Mouse (Mus musculus): ENCODE data around the gene Sf3b6. TPM values are rescaled to one million over a fixed set of nuclear protein-coding genes. Genes with fewer than 3 reads are reported as not detected.
A peak's percentile ranks its signal among the peaks of the same experiment; 100 is the strongest.

Sf3b6 gene
- polyA plus RNA-seq (2014; fragmentation: Nextera tagmentation; extraction: Ambion mirVana), result 367 and 402 TPM in 2 replicates

GRCm38 (mm10) chr12:4817361-4818101 is at the start of gene Sf3b6:
TSS of gene Sf3b6 (plus strand) at chr12:4817544.
- Histone ChIP-seq H3K4me1 (ENCODE audit: control insufficient read depth, insufficient read depth, low read length) (peaks cover 14% of the 10 kb centered on the region), H3K4me3 (ENCODE audit: low read depth, low read length) (peak within 1 kb of the TSS; percentile 87), H3K9me3 (ENCODE audit: control insufficient read depth, low read length) (no peaks in the 10 kb centered on the region), H3K9ac (ENCODE audit: low read length) (peak within 1 kb of the TSS; percentile 72), H3K4me2 (peak within 1 kb of the TSS; percentile 93), H3K27me3 (ENCODE audit: control insufficient read depth, insufficient read depth, low read length) (no peaks in the 10 kb centered on the region), H3K27ac (ENCODE audit: low read depth, low read length) (peak within 1 kb of the TSS; percentile 57; the same call in 1 of the 2 replicates), H3K36me3 (ENCODE audit: control insufficient read depth, insufficient read depth, low read length) (peaks cover 2% of the 10 kb centered on the region; the same call in 1 of the 2 replicates)
- ATAC-seq (ENCODE audit: low FRiP score), result peak; percentile 99
- WGBS, result under 1% methylated on average over 49 of the region's 49 CpGs
- peak; percentile 100 for DNase-seq (ENCODE audit: low spot score, missing footprints)

GRCm38 (mm10) chr12:4768492-4769332 is 48.6 kb upstream of the Sf3b6 start, which contains the start of the genes Pfn4 and Fam228b:
TSS of gene Pfn4 (plus strand) at chr12:4769022.
TSS of gene Fam228b (minus strand) at chr12:4769267.
- ATAC-seq (ENCODE audit: low FRiP score), result peak; percentile 99
- no peaks in the 10 kb centered on the region for H3K4me1 ChIP-seq (ENCODE audit: control insufficient read depth, insufficient read depth, low read length)
- peak; percentile 100 for DNase-seq (ENCODE audit: low spot score, missing footprints)
- H3K9me3 ChIP-seq (ENCODE audit: control insufficient read depth, low read length), result no peaks in the 10 kb centered on the region
- H3K9ac ChIP-seq (ENCODE audit: low read length), result peak within 1 kb of the TSS; percentile 86
- H3K4me3 ChIP-seq (ENCODE audit: low read depth, low read length), result peak within 1 kb of the TSS; percentile 59
- peak within 1 kb of the TSS; percentile 89 for H3K27ac ChIP-seq (ENCODE audit: low read depth, low read length)
- peak within 1 kb of the TSS; percentile 53 for H3K4me2 ChIP-seq
- WGBS, result 4% methylated on average over 61 of the region's 61 CpGs
- no peaks in the 10 kb centered on the region for H3K27me3 ChIP-seq (ENCODE audit: control insufficient read depth, insufficient read depth, low read length)
- H3K36me3 ChIP-seq (ENCODE audit: control insufficient read depth, insufficient read depth, low read length), result no peaks in the 10 kb centered on the region

GRCm38 (mm10) chr12:4769333-4769723 is 48.0 kb upstream of the Sf3b6 start:
- no peaks in the 10 kb centered on the region for H3K36me3 ChIP-seq (ENCODE audit: control insufficient read depth, insufficient read depth, low read length)
- peak overlapping the region; percentile 89; the same call in 1 of the 2 replicates for H3K27ac ChIP-seq (ENCODE audit: low read depth, low read length)
- no peaks in the 10 kb centered on the region for H3K9me3 ChIP-seq (ENCODE audit: control insufficient read depth, low read length)
- peak overlapping the region; percentile 86 for H3K9ac ChIP-seq (ENCODE audit: low read length)
- H3K4me1 ChIP-seq (ENCODE audit: control insufficient read depth, insufficient read depth, low read length), result no peaks in the 10 kb centered on the region
- H3K4me2 ChIP-seq, result peak overlapping the region; percentile 53
- WGBS, result 22% methylated on average over 13 of the region's 13 CpGs
- no peak for DNase-seq (ENCODE audit: low spot score, missing footprints)
- H3K27me3 ChIP-seq (ENCODE audit: control insufficient read depth, insufficient read depth, low read length), result no peaks in the 10 kb centered on the region
- peak overlapping the region; percentile 59 for H3K4me3 ChIP-seq (ENCODE audit: low read depth, low read length)
- ATAC-seq (ENCODE audit: low FRiP score), result no peak

GRCm38 (mm10) chr12:4774895-4775587 is 42.3 kb upstream of the Sf3b6 start:
- 96% methylated on average over 8 of the region's 8 CpGs for WGBS
- Histone ChIP-seq H3K4me1 (ENCODE audit: control insufficient read depth, insufficient read depth, low read length) (no peaks in the 10 kb centered on the region), H3K9ac (ENCODE audit: low read length) (no peak overlapping the region), H3K36me3 (ENCODE audit: control insufficient read depth, insufficient read depth, low read length) (no peaks in the 10 kb centered on the region), H3K27ac (ENCODE audit: low read depth, low read length) (no peak overlapping the region), H3K4me2 (no peak overlapping the region), H3K9me3 (ENCODE audit: control insufficient read depth, low read length) (no peaks in the 10 kb centered on the region), H3K27me3 (ENCODE audit: control insufficient read depth, insufficient read depth, low read length) (no peaks in the 10 kb centered on the region), H3K4me3 (ENCODE audit: low read depth, low read length) (no peak overlapping the region)
- ATAC-seq (ENCODE audit: low FRiP score) (no peak), DNase-seq (ENCODE audit: low spot score, missing footprints) (no peak)

- Histone ChIP-seq H3K9me3 (ENCODE audit: control insufficient read depth, low read length) (no peaks in the 10 kb centered on the region), H3K4me1 (ENCODE audit: control insufficient read depth, insufficient read depth, low read length) (no peaks in the 10 kb centered on the region), H3K27ac (ENCODE audit: low read depth, low read length) (no peak overlapping the region), H3K4me2 (no peak overlapping the region), H3K27me3 (ENCODE audit: control insufficient read depth, insufficient read depth, low read length) (no peaks in the 10 kb centered on the region), H3K36me3 (ENCODE audit: control insufficient read depth, insufficient read depth, low read length) (no peaks in the 10 kb centered on the region), H3K4me3 (ENCODE audit: low read depth, low read length) (no peak overlapping the region), H3K9ac (ENCODE audit: low read length) (no peak overlapping the region)
- no peak for DNase-seq (ENCODE audit: low spot score, missing footprints)
- ATAC-seq (ENCODE audit: low FRiP score), result no peak
- WGBS, result 86% methylated on average over 9 of the region's 9 CpGs
Observed at GRCm38 (mm10) chr12:4775588-4775949, 41.8 kb upstream of the Sf3b6 start.

GRCm38 (mm10) chr12:4777734-4778133 is 39.6 kb upstream of the Sf3b6 start:
- no peak overlapping the region for H3K9ac ChIP-seq (ENCODE audit: low read length)

GRCm38 (mm10) chr12:4780245-4780644 is 37.1 kb upstream of the Sf3b6 start:
- no peaks in the 10 kb centered on the region for H3K4me1 ChIP-seq (ENCODE audit: control insufficient read depth, insufficient read depth, low read length)
- no peak overlapping the region for H3K27ac ChIP-seq (ENCODE audit: low read depth, low read length)
- H3K4me3 ChIP-seq (ENCODE audit: low read depth, low read length), result no peak overlapping the region
- no peak overlapping the region for H3K4me2 ChIP-seq
- H3K36me3 ChIP-seq (ENCODE audit: control insufficient read depth, insufficient read depth, low read length), result no peaks in the 10 kb centered on the region
- H3K9me3 ChIP-seq (ENCODE audit: control insufficient read depth, low read length), result no peaks in the 10 kb centered on the region
- WGBS, result 69% methylated on average over 2 of the region's 2 CpGs
- DNase-seq (ENCODE audit: low spot score, missing footprints) (no peak), ATAC-seq (ENCODE audit: low FRiP score) (no peak)
- H3K27me3 ChIP-seq (ENCODE audit: control insufficient read depth, insufficient read depth, low read length), result no peaks in the 10 kb centered on the region
- no peak overlapping the region for H3K9ac ChIP-seq (ENCODE audit: low read length)

More at GRCm38 (mm10) chr12:4777734-4778133, 39.6 kb upstream of the Sf3b6 start:
- WGBS, result 88% methylated on average over 6 of the region's 6 CpGs
- no peaks in the 10 kb centered on the region for H3K4me1 ChIP-seq (ENCODE audit: control insufficient read depth, insufficient read depth, low read length)
- DNase-seq (ENCODE audit: low spot score, missing footprints) (no peak), ATAC-seq (ENCODE audit: low FRiP score) (no peak)
- no peaks in the 10 kb centered on the region for H3K27me3 ChIP-seq (ENCODE audit: control insufficient read depth, insufficient read depth, low read length)
- H3K27ac ChIP-seq (ENCODE audit: low read depth, low read length), result no peak overlapping the region
- no peaks in the 10 kb centered on the region for H3K9me3 ChIP-seq (ENCODE audit: control insufficient read depth, low read length)
- no peak overlapping the region for H3K4me2 ChIP-seq
- H3K4me3 ChIP-seq (ENCODE audit: low read depth, low read length), result no peak overlapping the region
- H3K36me3 ChIP-seq (ENCODE audit: control insufficient read depth, insufficient read depth, low read length), result no peaks in the 10 kb centered on the region

- Histone ChIP-seq H3K4me2 (no peak overlapping the region), H3K9ac (ENCODE audit: low read length) (no peak overlapping the region), H3K4me1 (ENCODE audit: control insufficient read depth, insufficient read depth, low read length) (no peaks in the 10 kb centered on the region), H3K4me3 (ENCODE audit: low read depth, low read length) (no peak overlapping the region), H3K9me3 (ENCODE audit: control insufficient read depth, low read length) (no peaks in the 10 kb centered on the region), H3K27ac (ENCODE audit: low read depth, low read length) (no peak overlapping the region), H3K27me3 (ENCODE audit: control insufficient read depth, insufficient read depth, low read length) (no peaks in the 10 kb centered on the region), H3K36me3 (ENCODE audit: control insufficient read depth, insufficient read depth, low read length) (no peaks in the 10 kb centered on the region)
- ATAC-seq (ENCODE audit: low FRiP score) (no peak), DNase-seq (ENCODE audit: low spot score, missing footprints) (no peak)
- WGBS, result 81% methylated on average over 1 of the region's 1 CpGs
Observed at GRCm38 (mm10) chr12:4781270-4781669, 36.1 kb upstream of the Sf3b6 start.

All from midbrain, embryonic 11.5 days (tissue).